Mouse (Mus musculus) CH12.LX (cell line): ENCODE measurements around the gene Elovl7. TPM values are rescaled to one million over a fixed set of nuclear protein-coding genes. Genes with fewer than 3 reads are reported as not detected.

Experiments used
- DNase-seq: peaks from one replicate; pipeline ENCODE4 v3.0.0-alpha.2; 2013; ENCODE audit errors: extremely low read depth
- H3K27ac ChIP-seq: 2 replicates; pipeline ENCODE4 v1.5.1; 2012; ENCODE audit warnings: low read depth, mild to moderate bottlenecking, control low read depth, moderate library complexity; ENCODE audit not compliant: insufficient read depth
- H3K27me3 ChIP-seq: replicated peaks from 2 replicates; pipeline ENCODE3; 2012; ENCODE audit warnings: inconsistent platforms
- H3K36me3 ChIP-seq, 2 experiments: replicated peaks in 1 of 2; 2 replicates each; pipeline versions ENCODE3 to v1.6.1; 2012; ENCODE audit warnings: inconsistent platforms in 1 of 2, low read length in 1 of 2, mild to moderate bottlenecking in 1 of 2, mixed read lengths in 1 of 2, moderate library complexity in 1 of 2; ENCODE audit not compliant: control insufficient read depth in 1 of 2, insufficient read depth in 1 of 2
- H3K4me1 ChIP-seq, 2 experiments: 2 replicates each; pipeline ENCODE4 v1.6.1; 2012; ENCODE audit warnings: inconsistent platforms in 1 of 2, moderate library complexity in 1 of 2; ENCODE audit not compliant: insufficient read depth in 2 of 2, control insufficient read depth in 1 of 2
- H3K4me2 ChIP-seq: 2 replicates; pipeline ENCODE4 v1.6.1; 2012; ENCODE audit warnings: low read depth, mild to moderate bottlenecking, control low read depth; ENCODE audit not compliant: poor library complexity, insufficient read depth, severe bottlenecking
- H3K4me3 ChIP-seq, 3 experiments: fragments of 150-350 bp in 1 of 3; sonication (generic) in 1 of 3; replicated peaks in 1 of 3; 2 replicates each; pipeline versions ENCODE3 to v1.5.1; 2011 to 2012; ENCODE audit warnings: low read depth in 2 of 3, low read length in 2 of 3, mild to moderate bottlenecking in 2 of 3, moderate library complexity in 2 of 3, control low read depth in 1 of 3, improper control_type of control experiment in 1 of 3, inconsistent platforms in 1 of 3, mixed read lengths in 1 of 3; ENCODE audit not compliant: poor library complexity in 1 of 3
- H3K79me2 ChIP-seq: replicated peaks from 2 replicates; pipeline ENCODE4 v1.6.1; 2012; ENCODE audit warnings: mild to moderate bottlenecking, moderate library complexity; ENCODE audit not compliant: control insufficient read depth, poor library complexity, insufficient read depth, severe bottlenecking; ENCODE audit errors: extremely low read depth
- H3K9ac ChIP-seq: 2 replicates; pipeline ENCODE4 v1.6.1; 2012; ENCODE audit warnings: low read depth, mild to moderate bottlenecking, control low read depth, moderate library complexity; ENCODE audit not compliant: insufficient read depth
- H3K9me3 ChIP-seq: replicated peaks from 2 replicates; pipeline ENCODE3; 2012; ENCODE audit warnings: low read length, inconsistent platforms, mixed read lengths
- BHLHE40 ChIP-seq: IDR thresholded peaks from 2 replicates; pipeline ENCODE4 v1.6.1; 2011; ENCODE audit warnings: mild to moderate bottlenecking, low read depth, low read length, improper control_type of control experiment
- CTCF ChIP-seq, 2 experiments: IDR thresholded peaks in 1 of 2; conservative IDR thresholded peaks in 1 of 2; 2 replicates each; pipeline ENCODE4 v1.5.1; 2011 to 2012; ENCODE audit warnings: low read depth in 2 of 2, low read length in 2 of 2, improper control_type of control experiment in 1 of 2, inconsistent platforms in 1 of 2, mild to moderate bottlenecking in 1 of 2, moderate library complexity in 1 of 2
- EP300 ChIP-seq: IDR thresholded peaks from 2 replicates; pipeline ENCODE4 v1.6.1; 2011; ENCODE audit warnings: low read length, improper control_type of control experiment
- ETS1 ChIP-seq: conservative IDR thresholded peaks from 2 replicates; pipeline ENCODE4 v1.6.1; 2012; ENCODE audit warnings: low read depth, mild to moderate bottlenecking, inconsistent platforms, low read length, improper control_type of control experiment, moderate library complexity
- GABPA ChIP-seq: IDR thresholded peaks from 2 replicates; pipeline ENCODE4 v1.6.1; 2012; ENCODE audit warnings: low read depth, low read length, improper control_type of control experiment, inconsistent platforms; ENCODE audit not compliant: insufficient replicate concordance
- JUN ChIP-seq: IDR thresholded peaks from 2 replicates; pipeline ENCODE4 v1.6.1; 2011; ENCODE audit warnings: low read depth, mild to moderate bottlenecking, low read length, improper control_type of control experiment, moderate library complexity; ENCODE audit not compliant: insufficient read depth
- JUND ChIP-seq: conservative IDR thresholded peaks from 2 replicates; pipeline ENCODE4 v1.6.1; 2011; ENCODE audit warnings: low read depth, low read length, improper control_type of control experiment
- KAT2A ChIP-seq: IDR thresholded peaks from 2 replicates; pipeline ENCODE4 v1.6.1; 2012; ENCODE audit warnings: low read length, improper control_type of control experiment, inconsistent platforms; ENCODE audit not compliant: insufficient replicate concordance
- MAFK ChIP-seq: IDR thresholded peaks from 2 replicates; pipeline ENCODE4 v1.6.1; 2011; ENCODE audit warnings: low read length, improper control_type of control experiment; ENCODE audit not compliant: insufficient replicate concordance
- MAX ChIP-seq: IDR thresholded peaks from 2 replicates; pipeline ENCODE4 v1.6.1; 2011; ENCODE audit warnings: low read length, improper control_type of control experiment
- MEF2A ChIP-seq: IDR thresholded peaks from 2 replicates; pipeline ENCODE4 v1.6.1; 2014; ENCODE audit warnings: low read depth, mild to moderate bottlenecking, inconsistent platforms, low read length, improper control_type of control experiment, borderline replicate concordance
- MXI1 ChIP-seq: IDR thresholded peaks from 2 replicates; pipeline ENCODE4 v1.6.1; 2011; ENCODE audit warnings: mild to moderate bottlenecking, low read depth, low read length, improper control_type of control experiment
- MYC ChIP-seq: IDR thresholded peaks from 2 replicates; pipeline ENCODE4 v1.6.1; 2011; ENCODE audit warnings: low read depth, mild to moderate bottlenecking, improper control_type of control experiment, low read length
- NRF1 ChIP-seq: IDR thresholded peaks from 2 replicates; pipeline ENCODE4 v1.6.1; 2014; ENCODE audit warnings: low read depth, mild to moderate bottlenecking, inconsistent platforms, low read length, improper control_type of control experiment, moderate library complexity
- POLR2A ChIP-seq: IDR thresholded peaks from 2 replicates; pipeline ENCODE4 v1.6.1; 2011; ENCODE audit warnings: low read depth, mild to moderate bottlenecking, improper control_type of control experiment, low read length
- RAD21 ChIP-seq: IDR thresholded peaks from 2 replicates; pipeline ENCODE4 v1.6.1; 2011; ENCODE audit warnings: low read depth, mild to moderate bottlenecking, low read length, improper control_type of control experiment, moderate library complexity
- SIN3A ChIP-seq: IDR thresholded peaks from 2 replicates; pipeline ENCODE4 v1.6.1; 2012; ENCODE audit warnings: low read length, improper control_type of control experiment, inconsistent platforms
- TBP ChIP-seq: conservative IDR thresholded peaks from 2 replicates; pipeline ENCODE4 v1.6.1; 2011; ENCODE audit warnings: low read depth, low read length, improper control_type of control experiment
- TCF12 ChIP-seq: IDR thresholded peaks from 2 replicates; pipeline ENCODE4 v1.6.1; 2014; ENCODE audit warnings: low read depth, mild to moderate bottlenecking, inconsistent platforms, low read length, improper control_type of control experiment
- UBTF ChIP-seq: IDR thresholded peaks from 2 replicates; pipeline ENCODE4 v1.6.1; 2012; ENCODE audit warnings: low read depth, mild to moderate bottlenecking, inconsistent platforms, low read length, improper control_type of control experiment, moderate library complexity
- USF2 ChIP-seq: conservative IDR thresholded peaks from 2 replicates; pipeline ENCODE4 v1.6.1; 2011; ENCODE audit warnings: low read depth, low read length, improper control_type of control experiment
- ZMIZ1 ChIP-seq: IDR thresholded peaks from 2 replicates; pipeline ENCODE4 v1.6.1; 2012; ENCODE audit warnings: low read depth, mild to moderate bottlenecking, inconsistent platforms, low read length, improper control_type of control experiment
- dilution Hi-C: fragments of 300-500 bp; cut with MboI; formaldehyde crosslinking; loops from 2 replicates; pipeline ENCODE4 v1.14.3; 2020; ENCODE audit warnings: low sequenced_read_pairs; ENCODE audit not compliant: extremely low pct_unique_long_range_greater_than_20kb, extremely low pct_ligation_motif_present
- in situ Hi-C: fragments of 300-500 bp; cut with MboI; formaldehyde crosslinking; loops from 3 replicates; pipeline ENCODE4 v1.14.3; 2019; ENCODE audit warnings: low sequenced_read_pairs, low pct_ligation_motif_present, low pct_unique_long_range_greater_than_20kb, mixed read lengths
- polyA plus RNA-seq: library from polyadenylated mRNA; unstranded; fragments of >175 nt; gene quantifications from 2 replicates; pipeline ENCODE4 v1.2.1, GENCODE M21; 2012; ENCODE audit warnings: low read depth; ENCODE audit not compliant: insufficient read length
- total RNA-seq, 2 experiments: library from RNA; depleted of rRNA; stranded (reverse); fragments of 300-350 nt in 1 of 2; fragments of >200 nt in 1 of 2; gene quantifications; 2 replicates each; pipeline ENCODE4 v1.2.3; 2012 to 2014

Gene Elovl7
- total and polyA plus RNA-seq, 3 experiments: 5.3 to 11.9 (median 8.3) TPM

DNA sequence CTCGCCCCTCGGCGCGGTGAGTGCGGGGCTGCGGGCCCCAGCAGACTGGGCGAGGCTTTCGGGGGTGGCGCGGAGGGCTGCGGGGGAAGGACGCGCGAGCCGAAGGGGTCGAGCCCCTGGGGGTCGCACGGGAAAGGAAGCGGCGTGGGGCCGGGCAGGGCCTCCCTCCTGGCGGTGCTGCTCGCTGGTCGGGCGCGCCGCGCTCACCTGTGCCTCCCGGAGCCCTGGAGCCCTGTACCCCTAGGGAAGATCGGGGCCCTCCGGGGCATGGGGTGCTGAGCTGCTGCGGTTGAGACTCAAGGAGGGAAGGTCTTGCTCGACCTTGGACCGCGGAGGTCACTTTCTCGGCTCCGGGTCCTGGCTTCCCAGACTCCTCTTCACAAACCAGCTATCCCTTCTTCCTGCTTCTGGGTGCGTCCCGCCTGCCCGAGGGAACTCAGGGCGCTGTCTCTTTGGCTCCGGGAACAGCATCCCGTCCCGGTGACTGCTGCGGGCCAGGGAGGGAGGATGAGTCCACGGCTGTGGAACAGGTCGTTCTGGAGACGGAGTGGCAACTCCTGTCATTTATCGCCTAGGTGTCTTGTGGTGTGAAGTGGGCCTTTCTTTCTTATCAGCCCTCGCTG is 392 bp downstream of the Elovl7 start:
- TF ChIP-seq MAFK: no peak
- peak; percentile 80; the same call in 1 of the 2 replicates for TF ChIP-seq UBTF
- TF ChIP-seq NRF1: 0 out of 2 replicates have a peak, but pooled peaks have one; percentile 5
- peak; percentile 34; the same call in 1 of the 2 replicates for TF ChIP-seq SIN3A
- TF ChIP-seq MXI1: peak; percentile 19; the same call in 1 of the 2 replicates
- Histone ChIP-seq H3K79me2 (peaks cover 5% of the 10 kb centered on the region), H3K4me1 (peaks cover 18 to 44% of the 10 kb centered on the region in 2 experiments), H3K36me3 (no peaks in the 10 kb centered on the region), H3K27me3 (no peaks in the 10 kb centered on the region), H3K4me3 (peak overlapping the region; percentile 75 to 89 (median 81)), H3K27ac (no peak overlapping the region), H3K9ac (peak overlapping the region; percentile 69), H3K9me3 (no peaks in the 10 kb centered on the region), H3K4me2 (peak overlapping the region; percentile 97)
- no peak for DNase-seq
- dilution Hi-C loops: no loop called here
- in situ Hi-C loops: loop anchor here (5.0 kb wide), 1 partner anchor 103 kb away; the partner anchor contains the start of gene Depdc1b

- TF ChIP-seq EP300: no peak
- TF ChIP-seq, all 38 proteins: peak for 0
- Histone ChIP-seq H3K9ac (peak overlapping the region; percentile 69), H3K27me3 (no peaks in the 10 kb centered on the region), H3K36me3 (no peaks in the 10 kb centered on the region), H3K27ac (no peak overlapping the region), H3K79me2 (peaks cover 5% of the 10 kb centered on the region), H3K9me3 (no peaks in the 10 kb centered on the region), H3K4me1 (peaks cover 22 to 51% of the 10 kb centered on the region in 2 experiments), H3K4me3 (peak overlapping the region; percentile 75 to 89 (median 81)), H3K4me2 (peak overlapping the region; percentile 97)
- in situ Hi-C loops (no loop called here), dilution Hi-C loops (no loop called here)
- no peak for DNase-seq
Observed at GRCm38 (mm10) chr13:108215231-108215780, 1.1 kb downstream of the Elovl7 start.

DNA sequence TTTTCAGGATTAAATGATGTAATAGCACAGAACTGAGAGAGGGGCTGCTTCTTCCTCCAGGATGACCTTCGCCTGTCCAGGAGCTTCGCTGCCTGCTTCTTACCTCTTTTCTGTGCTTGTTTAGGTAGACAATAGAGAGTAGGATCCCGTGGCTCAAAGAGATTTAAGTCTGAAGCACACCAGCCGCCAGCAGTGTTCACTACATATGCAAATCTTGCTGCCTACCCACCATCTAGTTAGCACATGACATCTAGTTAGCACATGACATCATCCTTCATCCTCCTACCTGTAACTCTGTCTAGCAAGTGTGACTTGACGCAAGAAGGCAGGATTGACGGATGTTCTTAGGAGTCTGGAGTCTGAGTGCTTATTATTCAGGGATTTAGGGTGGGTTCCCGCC is 5.6 kb downstream of the Elovl7 start:
- peaks cover 0 to 1% of the 10 kb centered on the region in 2 experiments for H3K36me3 ChIP-seq
- H3K79me2 ChIP-seq: peaks cover 5% of the 10 kb centered on the region
- peak overlapping the region in 1 of 3 experiments; percentile 17 for H3K4me3 ChIP-seq
- H3K9me3 ChIP-seq: no peaks in the 10 kb centered on the region
- peak overlapping the region; percentile 43; the same call in 1 of the 2 replicates for H3K9ac ChIP-seq
- H3K4me2 ChIP-seq: peak overlapping the region; percentile 68; the same call in 1 of the 2 replicates
- dilution Hi-C loops: no loop called here
- no peaks in the 10 kb centered on the region for H3K27me3 ChIP-seq
- peak; percentile 51 for DNase-seq
- no peak overlapping the region; the same call in 1 of the 2 replicates for H3K27ac ChIP-seq
- peak; percentile 92 for TF ChIP-seq BHLHE40
- peak; percentile 44; the same call in 1 of the 2 replicates for TF ChIP-seq TCF12
- TF ChIP-seq GABPA: no peak
- peak; percentile 77 for TF ChIP-seq MAX
- no peak for TF ChIP-seq RAD21
- no peak for TF ChIP-seq KAT2A
- peak; percentile 76 for TF ChIP-seq JUND
- peak; percentile 68; the same call in 1 of the 2 replicates for TF ChIP-seq MYC
- peak; percentile 78 for TF ChIP-seq JUN
- TF ChIP-seq ETS1: peak; percentile 62
- no peak for TF ChIP-seq ZMIZ1
- TF ChIP-seq USF2: no peak
- TF ChIP-seq EP300: peak; percentile 38; the same call in 1 of the 2 replicates
- no peak for TF ChIP-seq TBP
- TF ChIP-seq CTCF (conservative IDR thresholded peaks at IDR 0.05 in 1 of 2, IDR thresholded peaks at IDR 0.05 in 1 of 2; ENCODE audit: low read depth in 2 of 2, low read length in 2 of 2): no peak
- 0 out of 2 replicates have a peak, but pooled peaks have one; percentile 36 for TF ChIP-seq MEF2A
- TF ChIP-seq POLR2A: 0 out of 2 replicates have a peak, but pooled peaks have one; percentile 21
- TF ChIP-seq, all 38 proteins: peak for 10
- in situ Hi-C loops: no loop called here
- peaks cover 26 to 45% of the 10 kb centered on the region in 2 experiments for H3K4me1 ChIP-seq
